Mouse (Mus musculus): ENCODE measurements around the gene Mpzl3. TPM values are rescaled to one million over a fixed set of nuclear protein-coding genes. Genes with fewer than 3 reads are reported as not detected.
A peak's percentile ranks its signal among the peaks of the same experiment; 100 is the strongest.

Mpzl3 gene
- polyA plus RNA-seq, 1 experiment from 2014 or later: 2.3 TPM

GRCm38 (mm10) chr9:45040066-45040845, 14.7 kb upstream of the Mpzl3 start:
- Histone ChIP-seq H3K4me3 (ENCODE audit: low read depth, low read length) (no peak overlapping the region), H3K9me3 (ENCODE audit: control insufficient read depth, low read length) (no peaks in the 10 kb centered on the region), H3K4me1 (ENCODE audit: control insufficient read depth, insufficient read depth, low read length) (no peaks in the 10 kb centered on the region), H3K27me3 (ENCODE audit: control insufficient read depth, insufficient read depth, low read length) (peaks cover 46% of the 10 kb centered on the region), H3K4me2 (peak overlapping the region; percentile 6; the same call in 1 of the 2 replicates), H3K9ac (ENCODE audit: low read length) (no peak overlapping the region), H3K27ac (ENCODE audit: low read depth, low read length) (no peak overlapping the region), H3K36me3 (ENCODE audit: control insufficient read depth, insufficient read depth, low read length) (no peaks in the 10 kb centered on the region)
- 17% methylated on average over 14 of the region's 14 CpGs for WGBS
- no peak for DNase-seq (ENCODE audit: low spot score, missing footprints)
- ATAC-seq (ENCODE audit: low FRiP score): no peak

DNA sequence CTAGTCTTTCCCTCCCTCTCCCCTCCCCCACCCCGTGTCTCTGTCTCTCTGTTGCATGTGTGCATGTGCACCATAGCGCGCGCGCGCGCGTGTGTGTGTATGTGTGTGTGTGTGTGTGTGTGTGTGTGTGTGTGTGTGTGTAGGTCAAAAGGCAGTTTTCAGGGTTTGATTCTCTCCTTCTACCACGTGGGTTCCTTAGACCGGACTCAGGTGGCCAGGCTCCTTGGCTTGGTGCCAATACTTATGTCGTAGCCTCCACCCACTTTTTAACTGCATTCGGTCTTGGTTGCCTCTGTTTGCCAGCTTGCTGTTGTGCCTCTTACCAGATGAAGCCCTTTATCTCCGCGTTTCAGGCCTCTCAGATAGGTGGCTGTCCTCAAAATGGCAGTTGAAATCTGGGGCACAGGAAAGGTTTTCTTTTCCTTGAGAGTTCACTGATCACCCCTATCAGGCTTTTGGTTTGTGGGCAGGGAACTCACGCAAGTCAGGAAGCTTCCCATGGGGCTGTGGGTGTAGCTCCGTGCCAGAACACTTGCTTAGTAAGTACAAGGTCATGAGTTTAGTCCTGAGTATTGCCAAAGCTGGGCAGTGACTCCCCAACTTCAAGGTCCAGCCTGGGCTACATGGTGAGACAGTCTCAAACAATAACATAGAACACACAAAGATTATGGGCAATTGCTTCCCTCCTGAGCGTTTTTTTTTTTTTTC, 13.7 kb upstream of the Mpzl3 start:
- no peak overlapping the region for H3K27ac ChIP-seq (ENCODE audit: low read depth, low read length)
- H3K27me3 ChIP-seq (ENCODE audit: control insufficient read depth, insufficient read depth, low read length): peaks cover 46% of the 10 kb centered on the region
- no peak overlapping the region for H3K9ac ChIP-seq (ENCODE audit: low read length)
- WGBS: 33% methylated on average over 17 of the region's 17 CpGs
- DNase-seq (ENCODE audit: low spot score, missing footprints) (peak; percentile 85), ATAC-seq (ENCODE audit: low FRiP score) (no peak)
- no peaks in the 10 kb centered on the region for H3K4me1 ChIP-seq (ENCODE audit: control insufficient read depth, insufficient read depth, low read length)
- no peaks in the 10 kb centered on the region for H3K9me3 ChIP-seq (ENCODE audit: control insufficient read depth, low read length)
- H3K36me3 ChIP-seq (ENCODE audit: control insufficient read depth, insufficient read depth, low read length): no peaks in the 10 kb centered on the region
- H3K4me2 ChIP-seq: no peak overlapping the region
- H3K4me3 ChIP-seq (ENCODE audit: low read depth, low read length): no peak overlapping the region

DNA sequence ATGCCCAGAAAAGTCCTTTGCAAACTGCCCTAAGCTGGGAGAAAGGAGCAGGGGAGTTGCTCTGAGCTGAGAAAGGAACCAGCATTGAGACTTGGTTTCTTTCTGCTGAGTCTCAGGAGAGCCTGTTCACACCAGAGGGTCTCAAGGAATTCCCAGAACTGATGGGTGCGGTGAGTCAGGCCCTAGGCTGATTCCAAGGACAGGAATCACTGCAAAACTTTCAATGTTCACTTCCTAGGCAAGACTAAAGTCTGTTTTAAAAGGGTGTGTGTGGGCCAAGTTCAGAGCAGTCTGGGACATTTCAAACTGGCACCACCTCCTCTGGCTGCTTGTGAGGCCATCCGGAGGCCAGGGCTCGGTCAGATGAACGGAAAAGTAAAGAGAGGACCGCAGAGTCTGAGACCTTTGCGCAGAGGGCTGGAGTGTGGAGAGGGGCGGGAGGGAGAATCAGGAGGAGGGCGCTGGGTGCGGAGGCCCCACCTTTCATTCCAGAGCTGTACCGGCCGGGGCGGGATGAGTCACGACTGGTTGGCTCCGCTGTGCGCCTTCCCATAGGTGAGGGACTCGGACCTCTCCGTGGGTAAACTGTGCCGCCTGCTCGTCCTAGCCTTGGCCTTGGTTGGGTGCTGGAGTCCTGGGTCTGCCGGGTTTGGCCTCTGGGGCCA, 12.8 kb upstream of the Mpzl3 start:
- no peak overlapping the region for H3K27ac ChIP-seq (ENCODE audit: low read depth, low read length)
- ATAC-seq (ENCODE audit: low FRiP score): no peak
- no peaks in the 10 kb centered on the region for H3K36me3 ChIP-seq (ENCODE audit: control insufficient read depth, insufficient read depth, low read length)
- no peak overlapping the region for H3K4me3 ChIP-seq (ENCODE audit: low read depth, low read length)
- no peak overlapping the region for H3K9ac ChIP-seq (ENCODE audit: low read length)
- DNase-seq (ENCODE audit: low spot score, missing footprints): peak; percentile 88
- 0 out of 2 replicates have a peak overlapping the region, but pooled peaks have one; percentile 15 for H3K4me2 ChIP-seq
- H3K4me1 ChIP-seq (ENCODE audit: control insufficient read depth, insufficient read depth, low read length): no peaks in the 10 kb centered on the region
- WGBS: 1% methylated on average over 20 of the region's 20 CpGs
- peaks cover 46% of the 10 kb centered on the region for H3K27me3 ChIP-seq (ENCODE audit: control insufficient read depth, insufficient read depth, low read length)
- no peaks in the 10 kb centered on the region for H3K9me3 ChIP-seq (ENCODE audit: control insufficient read depth, low read length)

- Histone ChIP-seq H3K4me2 (0 out of 2 replicates have a peak overlapping the region, but pooled peaks have one; percentile 15), H3K4me1 (ENCODE audit: control insufficient read depth, insufficient read depth, low read length) (no peaks in the 10 kb centered on the region), H3K27ac (ENCODE audit: low read depth, low read length) (no peak overlapping the region), H3K36me3 (ENCODE audit: control insufficient read depth, insufficient read depth, low read length) (no peaks in the 10 kb centered on the region), H3K27me3 (ENCODE audit: control insufficient read depth, insufficient read depth, low read length) (peaks cover 46% of the 10 kb centered on the region), H3K4me3 (ENCODE audit: low read depth, low read length) (no peak overlapping the region), H3K9ac (ENCODE audit: low read length) (no peak overlapping the region), H3K9me3 (ENCODE audit: control insufficient read depth, low read length) (no peaks in the 10 kb centered on the region)
- DNase-seq (ENCODE audit: low spot score, missing footprints) (peak; percentile 87), ATAC-seq (ENCODE audit: low FRiP score) (no peak)
- WGBS: 0% methylated on average over 10 of the region's 10 CpGs
Observed at GRCm38 (mm10) chr9:45042947-45043346, 12.0 kb upstream of the Mpzl3 start.

- Histone ChIP-seq H3K4me3 (ENCODE audit: low read depth, low read length) (no peak overlapping the region), H3K4me1 (ENCODE audit: control insufficient read depth, insufficient read depth, low read length) (no peaks in the 10 kb centered on the region), H3K4me2 (no peak overlapping the region), H3K9ac (ENCODE audit: low read length) (no peak overlapping the region), H3K27me3 (ENCODE audit: control insufficient read depth, insufficient read depth, low read length) (peaks cover 20% of the 10 kb centered on the region), H3K36me3 (ENCODE audit: control insufficient read depth, insufficient read depth, low read length) (no peaks in the 10 kb centered on the region), H3K9me3 (ENCODE audit: control insufficient read depth, low read length) (no peaks in the 10 kb centered on the region), H3K27ac (ENCODE audit: low read depth, low read length) (no peak overlapping the region)
- ATAC-seq (ENCODE audit: low FRiP score) (no peak), DNase-seq (ENCODE audit: low spot score, missing footprints) (no peak)
- 91% methylated on average over 16 of the region's 16 CpGs for WGBS
Observed at GRCm38 (mm10) chr9:45046973-45047372, 8.0 kb upstream of the Mpzl3 start.

DNA sequence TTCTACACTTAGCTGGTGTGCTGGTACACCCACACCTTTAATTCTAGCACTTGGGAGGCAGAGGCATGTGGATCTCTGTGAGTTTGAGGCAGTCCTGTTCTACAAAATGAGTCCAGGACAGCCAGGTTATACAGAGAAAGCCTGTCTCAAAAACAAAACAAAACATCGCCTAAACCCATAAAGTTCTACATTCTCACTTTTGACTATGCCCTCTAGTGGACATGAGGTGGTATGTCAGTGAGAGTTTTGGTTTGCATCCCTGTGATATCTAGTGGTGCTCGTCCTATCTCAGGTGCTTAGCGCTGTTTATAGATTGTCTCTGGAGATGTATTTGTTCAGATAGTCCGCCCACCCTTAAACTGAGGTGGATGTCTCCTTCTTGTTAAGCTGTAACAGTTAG, 6.5 kb upstream of the Mpzl3 start:
- 42% methylated on average over 4 of the region's 4 CpGs for WGBS
- Histone ChIP-seq H3K27me3 (ENCODE audit: control insufficient read depth, insufficient read depth, low read length) (peaks cover 5% of the 10 kb centered on the region), H3K36me3 (ENCODE audit: control insufficient read depth, insufficient read depth, low read length) (no peaks in the 10 kb centered on the region), H3K9me3 (ENCODE audit: control insufficient read depth, low read length) (no peaks in the 10 kb centered on the region), H3K4me3 (ENCODE audit: low read depth, low read length) (no peak overlapping the region), H3K27ac (ENCODE audit: low read depth, low read length) (no peak overlapping the region), H3K4me1 (ENCODE audit: control insufficient read depth, insufficient read depth, low read length) (no peaks in the 10 kb centered on the region), H3K9ac (ENCODE audit: low read length) (no peak overlapping the region), H3K4me2 (no peak overlapping the region)
- ATAC-seq (ENCODE audit: low FRiP score) (no peak), DNase-seq (ENCODE audit: low spot score, missing footprints) (peak; percentile 92)

GRCm38 (mm10) chr9:45049731-45050130, 5.3 kb upstream of the Mpzl3 start:
- H3K4me2 ChIP-seq: no peak overlapping the region
- DNase-seq (ENCODE audit: low spot score, missing footprints) (no peak), ATAC-seq (ENCODE audit: low FRiP score) (no peak)
- no peak overlapping the region for H3K27ac ChIP-seq (ENCODE audit: low read depth, low read length)
- H3K9me3 ChIP-seq (ENCODE audit: control insufficient read depth, low read length): no peaks in the 10 kb centered on the region
- no peaks in the 10 kb centered on the region for H3K27me3 ChIP-seq (ENCODE audit: control insufficient read depth, insufficient read depth, low read length)
- no peaks in the 10 kb centered on the region for H3K36me3 ChIP-seq (ENCODE audit: control insufficient read depth, insufficient read depth, low read length)
- no peaks in the 10 kb centered on the region for H3K4me1 ChIP-seq (ENCODE audit: control insufficient read depth, insufficient read depth, low read length)
- no peak overlapping the region for H3K9ac ChIP-seq (ENCODE audit: low read length)
- no peak overlapping the region for H3K4me3 ChIP-seq (ENCODE audit: low read depth, low read length)
- 93% methylated on average over 1 of the region's 1 CpGs for WGBS

GRCm38 (mm10) chr9:45050301-45050700, 4.7 kb upstream of the Mpzl3 start:
- Histone ChIP-seq H3K4me1 (ENCODE audit: control insufficient read depth, insufficient read depth, low read length) (no peaks in the 10 kb centered on the region), H3K27me3 (ENCODE audit: control insufficient read depth, insufficient read depth, low read length) (no peaks in the 10 kb centered on the region), H3K36me3 (ENCODE audit: control insufficient read depth, insufficient read depth, low read length) (no peaks in the 10 kb centered on the region), H3K27ac (ENCODE audit: low read depth, low read length) (no peak overlapping the region), H3K9me3 (ENCODE audit: control insufficient read depth, low read length) (no peaks in the 10 kb centered on the region), H3K4me3 (ENCODE audit: low read depth, low read length) (no peak overlapping the region), H3K4me2 (no peak overlapping the region), H3K9ac (ENCODE audit: low read length) (no peak overlapping the region)
- DNase-seq (ENCODE audit: low spot score, missing footprints): no peak
- no peak for ATAC-seq (ENCODE audit: low FRiP score)
- 92% methylated on average over 2 of the region's 2 CpGs for WGBS

Data from midbrain, embryonic 11.5 days (tissue).